Mouse (Mus musculus): ENCODE measurements at regions not wholly inside any gene's neighbourhood (a gene's known extent, or its start where the extent isn't known, plus 50 kb on each side); places are given as distances from the start of the nearest gene placed in this dataset.

DNA sequence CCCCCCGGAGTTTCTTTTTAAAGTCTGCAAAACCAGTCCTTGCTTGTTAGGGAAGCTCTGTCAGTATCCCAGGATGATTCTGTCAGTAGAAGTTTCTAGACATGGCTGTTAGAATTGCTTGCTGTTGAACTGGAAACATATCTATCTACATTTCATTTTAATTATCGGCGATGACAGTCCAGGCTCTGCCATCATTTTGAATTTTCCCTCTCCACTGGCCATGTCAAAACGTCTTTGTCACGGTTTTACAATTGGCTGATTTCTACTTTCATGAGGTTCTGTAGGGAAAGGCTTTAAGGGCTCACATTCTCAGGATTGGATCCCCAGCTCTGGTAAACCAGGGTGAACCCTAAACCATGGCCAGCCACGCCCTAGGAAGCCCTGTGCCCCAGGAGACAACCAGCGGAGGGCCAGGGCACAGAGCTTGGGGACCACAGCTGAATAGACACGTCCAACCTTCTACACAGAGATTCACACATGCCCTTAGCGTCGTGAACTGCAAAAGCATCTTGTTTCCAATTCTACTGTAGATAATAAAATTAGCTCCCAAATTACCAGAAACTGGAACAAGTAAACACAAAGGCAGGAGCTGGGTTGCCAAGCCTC is 177.8 kb downstream of the Efcab1 start:
- Histone ChIP-seq H3K4me3 (ENCODE audit: low read depth, low read length) (peak overlapping the region; percentile 45; the same call in 1 of the 2 replicates), H3K27me3 (replicated peaks; ENCODE audit: control insufficient read depth, insufficient read depth, low read length) (peaks cover 11% of the 10 kb centered on the region), H3K9me3 (ENCODE audit: control insufficient read depth, low read length) (no peaks in the 10 kb centered on the region), H3K27ac (ENCODE audit: low read depth, low read length) (no peak overlapping the region), H3K36me3 (ENCODE audit: control insufficient read depth, insufficient read depth, low read length) (no peaks in the 10 kb centered on the region), H3K9ac (ENCODE audit: low read depth, low read length) (no peak overlapping the region), H3K4me2 (peak overlapping the region; percentile 62), H3K4me1 (replicated peaks; ENCODE audit: control insufficient read depth, insufficient read depth, low read length) (no peaks in the 10 kb centered on the region)
- ATAC-seq (replicated peaks; ENCODE audit: low FRiP score) (no peak), DNase-seq (ENCODE audit: low spot score) (no peak)
- 24% methylated on average over 10 of the region's 10 CpGs for WGBS

DNA sequence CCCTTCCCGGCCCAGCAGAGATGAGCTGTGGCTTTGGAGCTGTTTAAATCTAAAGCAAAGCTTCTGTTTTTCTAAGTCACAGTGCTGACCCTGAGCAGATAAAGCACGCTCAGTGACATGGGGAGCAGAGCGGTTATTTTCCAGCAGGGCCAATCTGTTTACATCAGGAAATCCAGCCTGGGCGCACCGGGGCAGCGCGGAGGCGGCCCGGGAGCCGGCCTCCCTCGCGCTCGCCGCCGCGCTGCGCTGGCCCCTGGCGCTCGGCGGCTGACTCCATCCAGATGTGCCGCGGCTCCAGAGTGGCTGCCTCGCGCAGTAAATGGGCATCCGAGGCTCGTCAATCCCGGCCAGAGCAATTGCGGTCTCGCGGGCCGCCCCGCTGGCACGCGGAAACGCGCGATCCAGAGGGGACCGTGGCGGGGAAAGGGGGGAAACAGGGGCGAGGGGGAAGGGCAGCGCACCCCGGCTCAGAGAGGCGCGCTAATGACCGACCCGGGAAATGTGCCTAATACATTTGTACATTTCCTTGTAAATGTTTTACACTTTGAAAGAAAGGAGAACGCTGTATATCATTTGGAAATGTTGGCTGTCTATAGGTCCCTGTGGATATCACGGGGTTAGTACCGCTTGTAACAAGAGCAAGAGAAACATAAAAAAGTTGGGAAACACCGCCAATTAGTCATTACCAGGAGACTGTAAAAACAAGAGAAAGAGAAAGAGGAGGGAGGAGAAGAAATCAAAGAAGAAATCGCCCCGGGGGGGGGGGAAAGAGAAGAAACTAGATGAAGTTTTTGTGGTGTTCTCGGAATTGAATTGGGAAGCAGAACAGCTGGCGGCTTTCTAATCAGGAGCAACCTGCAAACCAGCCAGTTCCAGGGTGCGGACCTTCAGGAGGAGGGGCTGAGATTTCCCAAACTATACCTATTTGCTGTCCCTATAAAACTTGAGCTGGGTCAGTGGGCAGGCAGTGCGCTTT is 178.6 kb downstream of the Efcab1 start:
- H3K27ac ChIP-seq (ENCODE audit: low read depth, low read length) = peak overlapping the region; percentile 9; the same call in 1 of the 2 replicates

DNA sequence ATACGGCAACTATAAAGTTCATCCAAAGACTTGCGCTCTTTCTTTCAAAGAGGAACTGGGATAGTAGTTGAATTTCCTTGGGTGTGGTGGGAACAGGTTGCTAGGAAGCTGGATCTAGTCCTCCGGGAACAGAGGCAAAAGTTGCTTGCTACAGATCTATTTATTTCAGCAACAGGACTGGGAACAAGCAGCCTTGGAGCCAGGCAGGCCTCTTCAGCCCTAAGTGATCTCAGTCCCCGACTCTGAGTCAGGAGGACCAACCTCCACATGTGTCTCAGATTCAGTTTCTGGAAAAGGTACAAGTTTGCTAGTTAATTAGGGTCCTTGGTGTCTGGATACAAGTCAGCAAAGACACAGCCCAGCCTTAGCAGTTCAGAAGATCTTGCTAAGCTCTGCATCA is 180.2 kb downstream of the Efcab1 start:
- H3K9me3 ChIP-seq (ENCODE audit: control insufficient read depth, low read length) = no peaks in the 10 kb centered on the region
- no peak overlapping the region for H3K4me2 ChIP-seq
- H3K36me3 ChIP-seq (ENCODE audit: control insufficient read depth, insufficient read depth, low read length) = no peaks in the 10 kb centered on the region
- H3K27ac ChIP-seq (ENCODE audit: low read depth, low read length) = no peak overlapping the region
- 74% methylated on average over 4 of the region's 4 CpGs for WGBS
- ATAC-seq (replicated peaks; ENCODE audit: low FRiP score) (no peak), DNase-seq (ENCODE audit: low spot score) (no peak)
- H3K27me3 ChIP-seq (replicated peaks; ENCODE audit: control insufficient read depth, insufficient read depth, low read length) = peaks cover 11% of the 10 kb centered on the region
- H3K9ac ChIP-seq (ENCODE audit: low read depth, low read length) = no peak overlapping the region
- H3K4me1 ChIP-seq (replicated peaks; ENCODE audit: control insufficient read depth, insufficient read depth, low read length) = no peaks in the 10 kb centered on the region
- no peak overlapping the region for H3K4me3 ChIP-seq (ENCODE audit: low read depth, low read length)

More for the DNA sequence above, 178.6 kb downstream of the Efcab1 start:
- ATAC-seq (replicated peaks; ENCODE audit: low FRiP score) = peak; percentile 47
- peak overlapping the region; percentile 45 for H3K4me3 ChIP-seq (ENCODE audit: low read depth, low read length)
- WGBS = 3% methylated on average over 52 of the region's 56 CpGs
- peak; percentile 36 for DNase-seq (ENCODE audit: low spot score)
- H3K4me1 ChIP-seq (replicated peaks; ENCODE audit: control insufficient read depth, insufficient read depth, low read length) = no peaks in the 10 kb centered on the region
- H3K27me3 ChIP-seq (replicated peaks; ENCODE audit: control insufficient read depth, insufficient read depth, low read length) = peaks cover 11% of the 10 kb centered on the region
- H3K9me3 ChIP-seq (ENCODE audit: control insufficient read depth, low read length) = no peaks in the 10 kb centered on the region
- no peaks in the 10 kb centered on the region for H3K36me3 ChIP-seq (ENCODE audit: control insufficient read depth, insufficient read depth, low read length)
- H3K9ac ChIP-seq (ENCODE audit: low read depth, low read length) = no peak overlapping the region
- H3K4me2 ChIP-seq = peak overlapping the region; percentile 62

DNA sequence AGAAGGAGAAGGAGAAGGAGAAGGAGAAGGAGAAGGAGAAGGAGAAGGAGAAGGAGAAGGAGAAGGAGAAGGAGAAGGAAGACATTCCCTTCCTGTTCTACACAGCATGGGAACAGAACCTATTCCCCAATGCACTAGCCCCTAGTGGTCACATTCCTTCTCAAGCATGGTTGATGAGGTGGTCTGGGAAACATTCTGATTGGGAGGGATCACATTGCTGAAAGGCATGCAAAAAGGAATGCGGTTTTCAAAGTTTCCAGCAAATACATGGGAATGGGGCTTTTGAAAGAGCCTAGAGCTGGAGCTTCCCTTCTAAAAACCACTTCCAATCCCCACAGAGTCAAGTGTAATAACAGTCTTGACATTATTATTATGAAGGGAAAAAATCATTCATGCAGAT is 197.5 kb downstream of the Efcab1 start:
- Histone ChIP-seq H3K9me3 (ENCODE audit: control insufficient read depth, low read length) (no peaks in the 10 kb centered on the region), H3K4me1 (replicated peaks; ENCODE audit: control insufficient read depth, insufficient read depth, low read length) (no peaks in the 10 kb centered on the region), H3K9ac (ENCODE audit: low read depth, low read length) (no peak overlapping the region), H3K36me3 (ENCODE audit: control insufficient read depth, insufficient read depth, low read length) (no peaks in the 10 kb centered on the region), H3K4me3 (ENCODE audit: low read depth, low read length) (no peak overlapping the region), H3K4me2 (no peak overlapping the region), H3K27ac (ENCODE audit: low read depth, low read length) (no peak overlapping the region), H3K27me3 (replicated peaks; ENCODE audit: control insufficient read depth, insufficient read depth, low read length) (no peaks in the 10 kb centered on the region)
- 38% methylated on average over 1 of the region's 1 CpGs for WGBS
- ATAC-seq (replicated peaks; ENCODE audit: low FRiP score) (no peak), DNase-seq (ENCODE audit: low spot score) (no peak)

DNA sequence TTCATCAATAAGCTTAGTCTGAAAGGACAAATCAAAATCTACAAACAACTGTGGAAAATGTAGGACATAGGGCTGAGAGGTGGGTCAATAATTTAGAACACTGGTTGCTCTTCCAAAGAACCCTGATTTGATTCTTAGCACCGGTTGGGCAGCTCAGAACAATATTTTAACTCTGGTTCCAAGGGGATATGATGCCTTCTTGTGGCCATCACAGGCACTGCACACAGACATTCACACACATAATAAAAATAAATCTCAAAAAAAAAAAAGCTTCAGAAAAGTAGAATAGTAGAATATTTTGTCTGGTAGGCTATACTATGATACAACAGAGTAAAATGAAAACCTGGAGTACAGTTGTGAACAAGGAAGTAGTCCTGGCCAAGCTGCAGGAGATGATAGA is 200.8 kb downstream of the Efcab1 start:
- Histone ChIP-seq H3K27ac (ENCODE audit: low read depth, low read length) (no peak overlapping the region), H3K4me2 (no peak overlapping the region), H3K36me3 (ENCODE audit: control insufficient read depth, insufficient read depth, low read length) (no peaks in the 10 kb centered on the region), H3K27me3 (replicated peaks; ENCODE audit: control insufficient read depth, insufficient read depth, low read length) (no peaks in the 10 kb centered on the region), H3K4me1 (replicated peaks; ENCODE audit: control insufficient read depth, insufficient read depth, low read length) (no peaks in the 10 kb centered on the region), H3K9ac (ENCODE audit: low read depth, low read length) (no peak overlapping the region), H3K9me3 (ENCODE audit: control insufficient read depth, low read length) (no peaks in the 10 kb centered on the region), H3K4me3 (ENCODE audit: low read depth, low read length) (no peak overlapping the region)
- WGBS = 71% methylated on average over 1 of the region's 1 CpGs
- ATAC-seq (replicated peaks; ENCODE audit: low FRiP score) = no peak
- DNase-seq (ENCODE audit: low spot score) = no peak

DNA sequence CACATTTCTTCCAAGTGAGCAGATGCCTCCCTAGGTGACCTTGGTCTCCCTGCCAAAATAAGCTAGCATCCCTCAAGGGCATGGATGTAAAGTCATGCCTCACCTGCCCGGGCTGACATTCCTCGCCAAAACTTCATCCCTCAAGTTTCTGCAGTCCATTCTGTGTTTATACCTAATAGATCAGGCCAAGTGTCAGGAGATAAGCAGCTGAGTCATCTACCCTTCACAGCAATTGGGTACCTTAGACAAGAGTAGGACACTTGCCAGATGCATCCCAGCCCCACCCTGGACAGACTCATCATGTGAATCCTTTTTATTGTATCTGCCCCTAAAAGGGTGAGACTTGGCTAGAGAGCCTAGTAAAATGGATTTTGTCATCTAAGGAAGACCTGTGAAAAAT is 204.1 kb upstream of the Gm21897 start:
- ATAC-seq (replicated peaks; ENCODE audit: low FRiP score) (no peak), DNase-seq (ENCODE audit: low spot score) (no peak)
- Histone ChIP-seq H3K36me3 (ENCODE audit: control insufficient read depth, insufficient read depth, low read length) (no peaks in the 10 kb centered on the region), H3K4me3 (ENCODE audit: low read depth, low read length) (no peak overlapping the region), H3K4me1 (replicated peaks; ENCODE audit: control insufficient read depth, insufficient read depth, low read length) (no peaks in the 10 kb centered on the region), H3K27ac (ENCODE audit: low read depth, low read length) (no peak overlapping the region), H3K9me3 (ENCODE audit: control insufficient read depth, low read length) (no peaks in the 10 kb centered on the region), H3K9ac (ENCODE audit: low read depth, low read length) (no peak overlapping the region), H3K27me3 (replicated peaks; ENCODE audit: control insufficient read depth, insufficient read depth, low read length) (no peaks in the 10 kb centered on the region), H3K4me2 (no peak overlapping the region)
- 55% methylated on average over 2 of the region's 2 CpGs for WGBS

DNA sequence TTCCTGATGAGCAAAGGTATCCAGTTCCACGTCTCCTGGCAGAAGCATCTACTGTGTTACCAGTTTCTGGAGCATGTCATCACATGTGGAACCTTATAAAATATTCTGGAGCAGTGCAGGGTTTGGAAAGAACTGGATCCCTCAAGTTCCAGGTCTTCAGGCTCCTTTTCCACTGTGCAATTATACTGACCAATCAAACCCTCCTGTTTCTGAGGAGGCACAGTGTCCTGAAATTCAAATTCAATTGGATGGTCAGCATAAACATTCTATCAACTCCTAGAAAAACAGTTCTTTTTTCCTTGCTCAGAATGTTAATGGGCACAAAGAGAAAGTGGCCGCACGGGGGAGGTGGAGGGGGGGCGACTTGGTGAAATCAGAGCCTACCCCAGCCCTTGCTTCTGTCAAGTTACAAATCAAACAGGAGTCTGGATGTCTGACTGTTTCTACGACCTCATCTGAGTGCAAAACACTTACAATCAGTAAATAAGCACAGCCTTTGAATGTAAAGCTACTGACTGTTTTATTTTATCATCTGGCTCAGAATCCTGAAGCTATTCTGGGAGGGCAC is 203.2 kb upstream of the Gm21897 start:
- H3K27ac ChIP-seq (ENCODE audit: low read depth, low read length) = no peak overlapping the region
- no peak for ATAC-seq (replicated peaks; ENCODE audit: low FRiP score)
- 44% methylated on average over 5 of the region's 5 CpGs for WGBS
- no peak overlapping the region for H3K4me2 ChIP-seq
- H3K4me3 ChIP-seq (ENCODE audit: low read depth, low read length) = no peak overlapping the region
- H3K9me3 ChIP-seq (ENCODE audit: control insufficient read depth, low read length) = no peaks in the 10 kb centered on the region
- no peaks in the 10 kb centered on the region for H3K36me3 ChIP-seq (ENCODE audit: control insufficient read depth, insufficient read depth, low read length)
- no peaks in the 10 kb centered on the region for H3K27me3 ChIP-seq (replicated peaks; ENCODE audit: control insufficient read depth, insufficient read depth, low read length)
- no peak for DNase-seq (ENCODE audit: low spot score)
- H3K4me1 ChIP-seq (replicated peaks; ENCODE audit: control insufficient read depth, insufficient read depth, low read length) = no peaks in the 10 kb centered on the region
- H3K9ac ChIP-seq (ENCODE audit: low read depth, low read length) = no peak overlapping the region

DNA sequence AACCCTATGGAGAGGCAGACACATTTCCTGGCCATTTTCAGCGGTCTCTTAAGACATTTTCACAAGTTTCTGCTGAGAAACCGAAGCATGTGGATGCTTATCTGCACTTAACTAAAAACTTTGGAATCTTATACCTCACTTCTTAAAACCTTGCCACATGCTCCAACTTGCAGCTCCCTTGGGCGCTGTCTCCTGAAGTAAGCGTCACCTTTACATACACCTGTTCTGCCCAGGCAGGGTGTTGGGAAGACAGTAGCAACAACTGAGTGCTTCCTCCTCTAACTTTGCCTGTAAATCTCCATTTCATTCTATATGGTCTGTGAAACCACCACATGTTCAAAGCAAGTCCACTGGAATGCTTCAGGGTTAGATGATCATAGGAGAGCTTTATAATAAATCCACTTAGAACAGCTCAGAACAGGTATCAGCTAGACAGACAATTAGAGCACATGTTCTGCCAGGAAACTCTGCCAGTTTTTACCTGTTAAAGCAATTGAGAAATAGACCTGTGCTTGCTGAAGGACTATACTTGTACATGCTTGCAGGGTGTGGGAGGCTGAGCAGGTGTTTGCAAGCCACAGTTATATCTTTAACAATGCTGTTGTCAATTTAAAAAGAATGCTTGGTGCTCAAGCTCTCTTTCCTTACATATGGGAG is 202.6 kb upstream of the Gm21897 start:
- Histone ChIP-seq H3K27ac (ENCODE audit: low read depth, low read length) (no peak overlapping the region), H3K4me3 (ENCODE audit: low read depth, low read length) (no peak overlapping the region), H3K4me1 (replicated peaks; ENCODE audit: control insufficient read depth, insufficient read depth, low read length) (no peaks in the 10 kb centered on the region), H3K4me2 (no peak overlapping the region), H3K27me3 (replicated peaks; ENCODE audit: control insufficient read depth, insufficient read depth, low read length) (no peaks in the 10 kb centered on the region), H3K9ac (ENCODE audit: low read depth, low read length) (no peak overlapping the region), H3K9me3 (ENCODE audit: control insufficient read depth, low read length) (no peaks in the 10 kb centered on the region), H3K36me3 (ENCODE audit: control insufficient read depth, insufficient read depth, low read length) (no peaks in the 10 kb centered on the region)
- DNase-seq (ENCODE audit: low spot score) = no peak
- 53% methylated on average over 4 of the region's 4 CpGs for WGBS
- ATAC-seq (replicated peaks; ENCODE audit: low FRiP score) = no peak

All from liver, embryonic 11.5 days (tissue).